Comparison of ENCODE assay signal across 8 mouse cellular contexts in the genomic region with DNA sequence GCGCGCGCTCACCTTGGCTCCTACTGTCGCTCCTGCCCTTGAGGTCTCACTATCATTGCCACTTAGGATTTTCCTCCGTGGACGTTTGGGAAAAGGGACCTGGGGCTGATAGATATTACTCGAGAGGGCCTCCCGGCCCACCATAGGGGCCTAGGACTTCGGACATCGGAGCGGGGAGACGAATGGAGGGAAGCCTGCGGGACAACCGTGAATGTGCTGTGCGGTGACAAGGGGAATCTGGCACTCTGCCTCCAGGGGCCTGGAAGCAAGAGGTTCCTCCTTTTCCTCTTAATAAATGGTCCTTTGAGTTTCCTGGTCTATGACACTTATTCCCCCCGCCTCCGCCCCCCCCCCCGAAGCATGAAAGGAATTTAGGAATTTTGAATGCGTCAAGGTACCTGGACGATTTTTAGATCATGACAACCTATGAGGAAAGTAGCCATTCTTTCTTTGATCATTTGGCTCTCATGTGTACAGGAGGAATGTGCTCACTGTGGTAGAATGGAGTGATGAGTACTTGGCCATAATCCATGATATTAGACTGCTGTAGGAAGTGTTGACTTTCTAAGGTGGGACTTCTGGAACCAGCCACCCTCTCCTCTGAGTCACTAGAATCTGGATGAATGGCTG. TPM values are rescaled to one million over a fixed set of nuclear protein-coding genes. Genes with fewer than 3 reads are reported as not detected.
DNase-seq lines count a peak whose midpoint lies in the region; ATAC-seq and TF ChIP-seq lines count a peak whose summit lies in the region.

No protein-coding gene starts in this region.

- peak overlapping the region; percentile 76 for H3K4me2 ChIP-seq in heart, embryonic 15.5 days
- peak overlapping the region; percentile 73 for H3K4me2 ChIP-seq in forebrain, embryonic 14.5 days (ENCODE audit: low read length)
- peak overlapping the region; percentile 80 for H3K4me2 ChIP-seq in limb, embryonic 15.5 days

- peak overlapping the region; percentile 85 for H3K9ac ChIP-seq in heart, embryonic 15.5 days
- peak overlapping the region; percentile 81 for H3K9ac ChIP-seq in MEL (ENCODE audit: control insufficient read depth, low read depth, low read length, poor library complexity, severe bottlenecking)
- peak overlapping the region; percentile 88 for H3K9ac ChIP-seq in forebrain, embryonic 14.5 days (ENCODE audit: low read length)
- H3K9ac ChIP-seq in limb, embryonic 15.5 days = peak overlapping the region; percentile 68

- no peaks in the 10 kb centered on the region for H3K9me3 ChIP-seq in heart, embryonic 15.5 days (replicated peaks)
- no peaks in the 10 kb centered on the region for H3K9me3 ChIP-seq in MEL (replicated peaks; ENCODE audit: insufficient read depth, low read length)
- H3K9me3 ChIP-seq in forebrain, embryonic 14.5 days (replicated peaks; ENCODE audit: control insufficient read depth, low read length) = no peaks in the 10 kb centered on the region
- H3K9me3 ChIP-seq in limb, embryonic 15.5 days = no peaks in the 10 kb centered on the region

- no peak for ATAC-seq in heart, embryonic 15.5 days (replicated peaks; ENCODE audit: insufficient number of reproducible peaks, insufficient read depth, low FRiP score, low read depth)
- ATAC-seq in forebrain, embryonic 14.5 days = no peak
- no peak for ATAC-seq in limb, embryonic 15.5 days (ENCODE audit: insufficient number of reproducible peaks, low FRiP score, low TSS enrichment, low read depth)

- TF ChIP-seq POLR2A in MEL (IDR thresholded peaks at IDR 0.05; ENCODE audit: control insufficient read depth in 1 of 2, insufficient read depth in 1 of 2, low read depth in 1 of 2, low read length in 2 of 2, poor library complexity in 1 of 2) = no peak
- TF ChIP-seq POLR2A in olfactory bulb, adult 2 months (IDR thresholded peaks at IDR 0.05; ENCODE audit: insufficient read depth, low read depth, low read length) = no peak

- DNase-seq in heart, adult 8-10 months (ENCODE audit: low spot score) = no peak
- DNase-seq in MEL (ENCODE audit: low read depth, low spot score) (peak; percentile 81), adipocyte (ENCODE audit: low spot score) (no peak)
- DNase-seq in forebrain, embryonic 14.5 days (ENCODE audit: low spot score) = peak; percentile 42
- no peak for DNase-seq in thymus, postnatal 14 days

- H3K4me1 ChIP-seq in heart, embryonic 15.5 days (replicated peaks) = peaks cover 11% of the 10 kb centered on the region
- H3K4me1 ChIP-seq in MEL (ENCODE audit: control insufficient read depth in 1 of 2, insufficient read depth in 2 of 2, low read length in 2 of 2) = peaks cover 5 to 14% of the 10 kb centered on the region in 2 experiments; a peak in 3 of 4 replicates
- H3K4me1 ChIP-seq in forebrain, embryonic 14.5 days (ENCODE audit: control insufficient read depth, insufficient read depth, low read length) = peaks cover 7% of the 10 kb centered on the region
- peaks cover 6% of the 10 kb centered on the region for H3K4me1 ChIP-seq in limb, embryonic 15.5 days
- H3K4me1 ChIP-seq in olfactory bulb, adult 2 months (ENCODE audit: control insufficient read depth, insufficient read depth, low read length) = no peaks in the 10 kb centered on the region; the same call in 1 of the 2 replicates

- peaks cover 16% of the 10 kb centered on the region for H3K79me2 ChIP-seq in MEL (ENCODE audit: control insufficient read depth, insufficient read depth, low read length, poor library complexity)

- peak overlapping the region; percentile 97 for H3K27ac ChIP-seq in heart, embryonic 15.5 days
- peak overlapping the region; percentile 75 for H3K27ac ChIP-seq in MEL (ENCODE audit: control insufficient read depth, low read depth, low read length)
- H3K27ac ChIP-seq in forebrain, embryonic 14.5 days (ENCODE audit: low read depth, low read length) = peak overlapping the region; percentile 93
- peak overlapping the region; percentile 98 for H3K27ac ChIP-seq in limb, embryonic 15.5 days
- H3K27ac ChIP-seq in olfactory bulb, adult 2 months (ENCODE audit: insufficient read depth, low read depth, low read length) = peak overlapping the region; percentile 83

- TF ChIP-seq RAD21 in MEL (IDR thresholded peaks at IDR 0.05; ENCODE audit: low read depth, low read length) = no peak

- H3K27me3 ChIP-seq in heart, embryonic 15.5 days = no peaks in the 10 kb centered on the region
- no peaks in the 10 kb centered on the region for H3K27me3 ChIP-seq in MEL (ENCODE audit: control insufficient read depth in 1 of 2, insufficient read depth in 2 of 2, low read length in 2 of 2)
- H3K27me3 ChIP-seq in forebrain, embryonic 14.5 days (replicated peaks; ENCODE audit: control insufficient read depth, insufficient read depth, low read length) = no peaks in the 10 kb centered on the region
- no peaks in the 10 kb centered on the region for H3K27me3 ChIP-seq in limb, embryonic 15.5 days

- H3K4me3 ChIP-seq in heart, embryonic 15.5 days = peak overlapping the region; percentile 82
- H3K4me3 ChIP-seq in MEL (ENCODE audit: control insufficient read depth in 1 of 2, insufficient read depth in 1 of 2, low read depth in 2 of 2, low read length in 2 of 2) = peak overlapping the region; percentile 72 to 86
- H3K4me3 ChIP-seq in forebrain, embryonic 14.5 days (ENCODE audit: low read depth, low read length) = peak overlapping the region; percentile 70
- H3K4me3 ChIP-seq in limb, embryonic 15.5 days = peak overlapping the region; percentile 79
- H3K4me3 ChIP-seq in olfactory bulb, adult 2 months (ENCODE audit: insufficient read depth, low read depth, low read length) = peak overlapping the region; percentile 99

- TF ChIP-seq EP300 in MEL (IDR thresholded peaks at IDR 0.05; ENCODE audit: low read depth in 1 of 2, low read length in 2 of 2) = 0 out of 4 replicates have a peak, but pooled peaks of 1 of the 2 experiments have one; percentile 7

- no peak for TF ChIP-seq CTCF in MEL (IDR thresholded peaks at IDR 0.05 in 2 of 3, conservative IDR thresholded peaks at IDR 0.05 in 1 of 3; ENCODE audit: control insufficient read depth in 1 of 3, insufficient read depth in 1 of 3, low read depth in 2 of 3, low read length in 3 of 3, poor library complexity in 1 of 3, severe bottlenecking in 1 of 3)
- TF ChIP-seq CTCF in olfactory bulb, adult 2 months (IDR thresholded peaks at IDR 0.05; ENCODE audit: insufficient read depth, low read depth, low read length) = no peak

- whole genome bisulfite sequencing in heart, embryonic 15.5 days = 2% methylated on average over 20 of the region's 20 CpGs
- WGBS in forebrain, embryonic 14.5 days = 2% methylated on average over 20 of the region's 20 CpGs
- WGBS in limb, embryonic 15.5 days = under 1% methylated on average over 20 of the region's 20 CpGs
- WGBS in olfactory bulb, adult 2 months = 1% methylated on average over 20 of the region's 20 CpGs

- peaks cover 10% of the 10 kb centered on the region for H3K36me3 ChIP-seq in heart, embryonic 15.5 days
- peaks cover 0 to 22% of the 10 kb centered on the region in 2 experiments; a peak in 2 of 4 replicates for H3K36me3 ChIP-seq in MEL (ENCODE audit: control insufficient read depth in 1 of 2, insufficient read depth in 2 of 2, low read length in 2 of 2)
- H3K36me3 ChIP-seq in forebrain, embryonic 14.5 days (ENCODE audit: control insufficient read depth, insufficient read depth, low read length) = peaks cover 25% of the 10 kb centered on the region
- H3K36me3 ChIP-seq in limb, embryonic 15.5 days = peaks cover 23% of the 10 kb centered on the region

TF ChIP-seq in MEL, 35 proteins besides CTCF, POLR2A, EP300 and RAD21:
- TF ChIP-seq TCF12 (IDR thresholded peaks at IDR 0.05; ENCODE audit: low read depth, low read length) (0 out of 2 replicates have a peak, but pooled peaks have one; percentile 3), MAZ (IDR thresholded peaks at IDR 0.05; ENCODE audit: low read depth, low read length) (peak; percentile 46; the same call in 1 of the 2 replicates), SIN3A (IDR thresholded peaks at IDR 0.05; ENCODE audit: low read length) (no peak)

RNA-seq across cellular contexts. Expression of a gene that starts 0.7 kb away (rescaled TPM):
- 56.3 and 58.4 TPM in 2 replicates for polyA plus RNA-seq in heart, embryonic 15.5 days (2015; fragmentation: Nextera tagmentation; extraction: Ambion mirVana)
- total RNA-seq in heart, adult 8-10 months (2022) = 10 to 100 TPM; 24.4 to 30.3 (median 26.0) TPM
- 32.1 and 36.1 TPM in 2 replicates for total RNA-seq in MEL (2012; rRNA removed)
- polyA plus RNA-seq in MEL (2012; ENCODE audit: insufficient read depth in 1 of 2, insufficient read length in 2 of 2, low read depth in 1 of 2, low replicate concordance in 2 of 2, missing spikeins in 1 of 2) = 10 to 100 TPM in 1 of 2 experiments, not detected in 1; 23.6 TPM
- polyA plus RNA-seq in forebrain, embryonic 14.5 days (2014; fragmentation: Nextera tagmentation; extraction: Ambion mirVana) = 176 and 193 TPM in 2 replicates
- polyA plus RNA-seq in limb, embryonic 15.5 days (2015; fragmentation: Nextera tagmentation; extraction: Ambion mirVana) = 71.0 and 71.2 TPM in 2 replicates
- not detected in 2 replicates for polyA plus RNA-seq in olfactory bulb, adult 2 months (2012; ENCODE audit: insufficient read depth, insufficient read length, low replicate concordance, missing spikeins)

RNA-seq across cellular contexts. Expression of a gene that starts 13.4 kb away (rescaled TPM):
- polyA plus RNA-seq in heart, embryonic 15.5 days (2015; fragmentation: Nextera tagmentation; extraction: Ambion mirVana) = 26.4 and 31.5 TPM in 2 replicates
- total RNA-seq in heart, adult 8-10 months (2022) = 10 to 100 TPM; 23.1 to 31.5 (median 27.0) TPM
- 37.9 and 43.4 TPM in 2 replicates for total RNA-seq in MEL (2012; rRNA removed)
- 10 to 100 TPM in 1 of 2 experiments, not detected in 1; 40.2 TPM for polyA plus RNA-seq in MEL (2012; ENCODE audit: insufficient read depth in 1 of 2, insufficient read length in 2 of 2, low read depth in 1 of 2, low replicate concordance in 2 of 2, missing spikeins in 1 of 2)
- polyA plus RNA-seq in forebrain, embryonic 14.5 days (2014; fragmentation: Nextera tagmentation; extraction: Ambion mirVana) = 64.4 and 81.6 TPM in 2 replicates
- 47.8 and 49.7 TPM in 2 replicates for polyA plus RNA-seq in limb, embryonic 15.5 days (2015; fragmentation: Nextera tagmentation; extraction: Ambion mirVana)
- polyA plus RNA-seq in olfactory bulb, adult 2 months (2012; ENCODE audit: insufficient read depth, insufficient read length, low replicate concordance, missing spikeins) = 297 and 604 TPM in 2 replicates

Comparison
In these comparisons a context has a peak if more than half of its experiments do, and no peak if none do; other contexts are left out.
1. DNase-seq: peak in MEL (single experiment) and forebrain, embryonic 14.5 days (single experiment); none in heart, adult 8-10 months (single experiment), thymus, postnatal 14 days (single experiment) and adipocyte (single experiment).
2. Peak in every context shown above with its lines, with median percentiles within 50 percentile points of each other: H3K27ac ChIP-seq, H3K4me2 ChIP-seq, H3K4me3 ChIP-seq and H3K9ac ChIP-seq.